Mouse (Mus musculus) intestine, embryonic 15.5 days (tissue): ENCODE results near the gene Ptafr. TPM values are rescaled to one million over a fixed set of nuclear protein-coding genes. Genes with fewer than 3 reads are reported as not detected.
A peak's percentile ranks its signal among the peaks of the same experiment; 100 is the strongest.

ENCODE experiments used
- ATAC-seq: fragments of 200-750 bp; cut with Nextera tagmentation; 2 replicates; pipeline ENCODE4 v1.8.0; 2017; ENCODE audit warnings: moderate TSS enrichment, moderate library complexity
- H3K27ac ChIP-seq: fragments of 300-500 bp; sonication (generic); 2 replicates; pipeline ENCODE4 v1.5.1; 2015; ENCODE audit warnings: mild to moderate bottlenecking, inconsistent platforms
- H3K27me3 ChIP-seq: fragments of 300-500 bp; sonication (generic); replicated peaks from 2 replicates; pipeline ENCODE4 v1.6.1; 2015; ENCODE audit warnings: inconsistent platforms
- H3K36me3 ChIP-seq: fragments of 300-500 bp; sonication (generic); 2 replicates; pipeline ENCODE4 v1.6.1; 2015; ENCODE audit warnings: inconsistent platforms
- H3K4me1 ChIP-seq: fragments of 300-500 bp; sonication (generic); replicated peaks from 2 replicates; pipeline ENCODE4 v1.6.1; 2015; ENCODE audit warnings: inconsistent platforms
- H3K4me2 ChIP-seq: fragments of 300-500 bp; sonication (generic); replicated peaks from 2 replicates; pipeline ENCODE4 v1.6.1; 2015; ENCODE audit warnings: mild to moderate bottlenecking, inconsistent platforms
- H3K4me3 ChIP-seq: fragments of 300-500 bp; sonication (generic); replicated peaks from 2 replicates; pipeline ENCODE4 v1.5.1; 2015; ENCODE audit warnings: inconsistent platforms
- H3K9ac ChIP-seq: fragments of 300-500 bp; sonication (generic); 2 replicates; pipeline ENCODE4 v1.6.1; 2015; ENCODE audit warnings: inconsistent platforms
- H3K9me3 ChIP-seq: fragments of 300-500 bp; sonication (generic); 2 replicates; pipeline ENCODE4 v1.6.1; 2016; ENCODE audit warnings: inconsistent platforms
- WGBS: fragments of 180-500 bp; shearing (Covaris S2); methylation state at CpG from one replicate; pipeline ENCODE4 v1.1.7; 2015; 5-methylcytosine and 5-hydroxymethylcytosine counted together
- polyA plus RNA-seq: library from polyadenylated mRNA; unstranded; fragments of >200 nt; fragmentation: Nextera tagmentation; extraction: Ambion mirVana; gene quantifications from 2 replicates; pipeline ENCODE4 v1.2.1, GENCODE M21; 2015

Gene Ptafr
- polyA plus RNA-seq, result 1.1 TPM in 2 replicates

DNA sequence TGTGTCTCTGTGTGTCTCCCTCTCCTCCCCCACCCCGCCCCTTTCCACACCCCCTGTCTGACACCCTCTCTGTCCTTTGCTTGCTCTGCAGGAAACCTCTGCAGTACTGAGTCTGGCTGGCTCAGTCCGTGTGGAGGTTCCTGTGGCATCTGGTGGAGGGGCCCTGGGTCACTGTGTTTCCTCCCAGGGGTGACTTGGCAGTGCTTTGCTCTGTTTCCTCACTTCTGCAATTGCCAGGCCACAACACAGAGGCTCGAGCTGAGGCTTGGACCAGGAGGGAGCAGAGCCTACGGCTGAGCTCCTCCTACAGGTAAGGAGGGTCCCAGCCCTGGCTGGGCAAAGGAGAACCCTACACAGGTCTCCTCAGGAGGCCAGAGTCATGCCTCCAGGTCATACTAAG, at the start of gene Ptafr:
Gene Ptafr, plus strand, starts transcription at position 103 of the 400 bp plus-strand sequence.
- Histone ChIP-seq H3K4me2 (peak within 1 kb of the TSS; percentile 11; the same call in 1 of the 2 replicates), H3K9ac (no peak within 1 kb of the TSS), H3K27me3 (no peaks in the 10 kb centered on the region), H3K9me3 (no peaks in the 10 kb centered on the region), H3K27ac (no peak within 1 kb of the TSS), H3K4me1 (peaks cover 13% of the 10 kb centered on the region; the same call in 1 of the 2 replicates), H3K4me3 (no peak within 1 kb of the TSS), H3K36me3 (no peaks in the 10 kb centered on the region)
- peak; percentile 55 for ATAC-seq
- WGBS, result 34% methylated on average over 4 of the region's 4 CpGs

DNA sequence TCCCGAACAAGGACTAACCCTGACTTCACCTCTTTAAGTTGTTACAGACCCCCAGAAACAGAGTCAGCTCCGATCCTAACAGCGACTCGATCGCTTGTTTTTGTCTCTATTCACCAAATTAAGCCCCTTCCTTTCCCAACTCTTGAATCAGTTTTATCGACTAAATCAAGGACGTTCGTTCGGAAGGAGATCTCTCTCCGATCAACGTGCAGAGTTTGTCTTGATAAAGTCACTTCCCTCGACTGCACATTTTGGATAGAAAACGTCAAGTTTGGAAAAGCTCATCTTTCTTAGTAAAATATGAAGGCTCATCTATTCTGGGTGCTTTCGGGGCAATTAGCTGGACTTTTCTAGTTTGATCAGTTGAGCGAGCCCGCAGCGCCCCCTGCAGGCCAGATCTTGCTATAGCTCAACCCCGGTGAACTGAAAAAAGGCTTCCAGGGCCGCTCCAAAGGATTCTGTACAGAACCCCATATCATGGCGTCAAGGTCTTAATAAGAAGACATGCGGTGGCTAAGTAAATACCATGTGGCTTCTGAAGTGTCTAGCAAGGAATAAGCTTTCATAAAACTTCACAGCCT, 49.2 kb upstream of the Ptafr start:
- Histone ChIP-seq H3K4me1 (peaks cover 13% of the 10 kb centered on the region), H3K27me3 (no peaks in the 10 kb centered on the region), H3K9me3 (no peaks in the 10 kb centered on the region), H3K4me3 (peak overlapping the region; percentile 46), H3K36me3 (no peaks in the 10 kb centered on the region), H3K27ac (peak overlapping the region; percentile 72), H3K9ac (peak overlapping the region; percentile 45), H3K4me2 (peak overlapping the region; percentile 86)
- 1% methylated on average over 21 of the region's 21 CpGs for WGBS
- 0 out of 2 replicates have a peak, but pooled peaks have one; percentile 1 for ATAC-seq

DNA sequence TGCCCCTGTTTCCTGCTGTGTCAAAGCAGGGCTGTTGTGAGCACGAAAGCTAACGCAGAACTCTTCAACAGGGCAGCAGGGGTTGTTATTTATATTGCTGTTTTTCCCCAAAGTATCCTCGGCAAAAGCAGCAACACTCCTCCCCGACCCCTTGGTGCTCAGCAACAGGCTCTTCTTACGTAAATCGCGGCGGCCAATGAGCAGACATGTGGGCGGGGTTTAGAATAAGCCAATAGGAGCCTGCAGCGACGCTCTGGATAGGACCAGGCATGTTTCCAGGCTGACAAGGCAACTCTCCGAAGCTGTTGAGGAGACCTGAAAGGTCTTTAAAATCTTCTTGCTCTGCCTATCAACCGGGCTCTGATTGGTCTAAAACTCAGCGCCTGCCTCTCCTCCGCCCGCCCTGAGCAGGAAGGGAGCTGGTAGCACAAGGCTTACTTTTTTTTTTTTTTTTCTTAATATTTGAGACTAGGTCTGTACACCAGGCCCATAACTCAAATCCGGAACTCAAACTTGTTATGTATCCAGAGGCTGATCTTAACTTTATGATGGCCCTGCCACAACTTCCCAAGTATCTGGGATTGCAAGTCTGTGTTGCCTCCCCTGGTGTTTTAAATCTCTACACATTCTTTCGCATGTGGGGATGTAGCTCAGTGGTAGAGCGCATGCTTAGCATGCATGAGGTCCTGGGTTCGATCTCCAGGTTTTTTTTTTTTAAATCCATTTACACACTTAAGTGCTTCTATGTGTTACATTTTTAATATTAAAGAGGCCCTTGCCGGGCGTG, 48.3 kb upstream of the Ptafr start:
- ATAC-seq, result peak; percentile 92
- Histone ChIP-seq H3K27me3 (no peaks in the 10 kb centered on the region), H3K4me3 (peak overlapping the region; percentile 46), H3K4me2 (peak overlapping the region; percentile 86), H3K27ac (peak overlapping the region; percentile 81), H3K9me3 (no peaks in the 10 kb centered on the region), H3K4me1 (peaks cover 13% of the 10 kb centered on the region), H3K9ac (peak overlapping the region; percentile 45), H3K36me3 (no peaks in the 10 kb centered on the region)
- 19% methylated on average over 22 of the region's 22 CpGs for WGBS

DNA sequence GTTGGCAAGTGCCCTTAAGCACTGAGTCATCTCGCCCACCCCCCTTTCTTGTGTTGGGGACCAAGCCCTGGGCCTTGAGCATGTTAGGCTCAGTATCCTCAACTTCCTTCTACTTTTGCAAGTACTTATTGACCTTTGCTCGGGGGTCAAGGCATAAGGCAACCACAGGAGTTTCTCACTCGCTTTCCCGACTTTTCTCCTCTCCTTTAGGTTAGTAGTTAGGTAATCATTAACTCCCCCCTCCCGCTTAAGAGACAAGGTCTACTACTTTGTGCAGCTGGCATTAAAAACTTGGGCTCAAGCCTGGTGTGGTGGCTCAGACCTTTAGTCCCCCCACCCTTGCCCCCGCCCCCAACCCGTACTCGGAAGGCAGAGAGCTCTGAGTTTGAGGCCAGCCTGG, 45.8 kb upstream of the Ptafr start:
- Histone ChIP-seq H3K9me3 (no peaks in the 10 kb centered on the region), H3K4me2 (no peak overlapping the region), H3K9ac (no peak overlapping the region), H3K4me1 (peaks cover 13% of the 10 kb centered on the region), H3K27me3 (no peaks in the 10 kb centered on the region), H3K27ac (peak overlapping the region; percentile 73), H3K36me3 (no peaks in the 10 kb centered on the region), H3K4me3 (no peak overlapping the region)
- 53% methylated on average over 8 of the region's 8 CpGs for WGBS
- peak; percentile 77 for ATAC-seq

DNA sequence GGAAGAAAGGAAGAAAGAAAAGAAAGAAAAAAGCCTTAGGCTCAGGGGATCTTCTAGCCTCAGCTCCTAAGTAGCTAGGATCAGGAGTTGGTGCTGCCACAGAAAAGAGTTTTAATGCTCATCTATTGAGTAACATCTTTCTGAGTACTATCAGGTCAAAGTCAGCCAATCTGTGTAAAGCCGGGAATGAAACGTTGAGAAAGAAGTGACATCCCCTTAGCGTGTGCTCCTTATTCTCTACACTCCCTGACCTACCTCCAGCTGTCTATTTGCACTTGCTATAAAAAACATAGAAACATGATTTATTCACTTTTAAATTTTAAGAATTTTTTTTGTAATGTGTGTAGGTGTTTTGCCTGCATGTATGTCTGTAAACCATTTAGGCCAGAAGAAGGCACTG, 44.7 kb upstream of the Ptafr start:
- H3K9ac ChIP-seq, result no peak overlapping the region
- 82% methylated on average over 3 of the region's 3 CpGs for WGBS
- H3K27me3 ChIP-seq, result no peaks in the 10 kb centered on the region
- no peaks in the 10 kb centered on the region for H3K9me3 ChIP-seq
- no peak overlapping the region for H3K4me3 ChIP-seq
- H3K36me3 ChIP-seq, result no peaks in the 10 kb centered on the region
- H3K27ac ChIP-seq, result no peak overlapping the region
- no peak for ATAC-seq
- no peak overlapping the region for H3K4me2 ChIP-seq
- H3K4me1 ChIP-seq, result peaks cover 8% of the 10 kb centered on the region; the same call in 1 of the 2 replicates

DNA sequence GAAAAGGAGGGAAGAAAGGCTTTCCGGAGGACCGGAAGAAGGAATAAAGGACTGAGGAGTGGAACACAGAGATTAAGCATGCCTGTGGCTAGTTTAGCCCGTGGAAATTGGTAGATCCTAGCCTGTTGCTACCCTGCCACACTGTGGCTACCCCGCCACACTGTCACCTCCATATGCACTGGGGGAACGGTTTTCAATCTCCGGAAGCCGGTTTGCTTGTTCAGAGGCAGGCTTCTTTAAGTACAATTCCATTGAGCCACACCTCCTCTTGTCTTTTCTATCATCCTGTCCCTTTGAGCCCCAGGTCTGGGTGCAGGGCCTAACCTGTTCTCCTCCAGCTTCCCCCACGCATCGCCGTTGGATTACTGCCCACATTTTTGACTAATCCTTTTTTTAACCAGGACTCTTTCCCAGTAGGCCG, 39.5 kb upstream of the Ptafr start:
- no peak overlapping the region for H3K4me3 ChIP-seq
- no peaks in the 10 kb centered on the region for H3K36me3 ChIP-seq
- 17% methylated on average over 11 of the region's 11 CpGs for WGBS
- H3K4me2 ChIP-seq, result 0 out of 2 replicates have a peak overlapping the region, but pooled peaks have one; percentile 0
- H3K9me3 ChIP-seq, result no peaks in the 10 kb centered on the region
- 0 out of 2 replicates have a peak, but pooled peaks have one; percentile 25 for ATAC-seq
- peaks cover 9% of the 10 kb centered on the region; the same call in 1 of the 2 replicates for H3K4me1 ChIP-seq
- no peak overlapping the region for H3K9ac ChIP-seq
- H3K27me3 ChIP-seq, result no peaks in the 10 kb centered on the region
- H3K27ac ChIP-seq, result peak overlapping the region; percentile 69

DNA sequence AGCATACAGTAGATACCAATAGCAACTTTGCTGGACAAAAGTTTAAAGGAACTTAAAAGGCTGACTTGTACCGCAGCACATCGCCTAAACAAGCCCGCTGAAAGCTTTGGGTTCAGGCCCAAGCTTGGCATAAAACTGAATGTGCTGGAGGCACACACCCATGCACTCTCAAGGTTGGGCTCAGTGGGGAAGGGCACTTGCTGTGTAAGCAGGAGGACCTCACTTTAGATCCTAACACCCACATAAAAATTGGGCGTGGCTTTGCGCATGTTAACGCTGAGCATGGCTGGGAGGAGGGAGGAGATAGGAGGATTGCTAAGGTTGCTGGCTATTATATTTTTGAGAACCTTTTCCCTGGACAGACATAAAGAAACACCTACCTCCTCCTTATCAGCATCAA, 39.1 kb upstream of the Ptafr start:
- H3K36me3 ChIP-seq, result peaks cover under 1% of the 10 kb centered on the region; the same call in 1 of the 2 replicates
- no peaks in the 10 kb centered on the region for H3K9me3 ChIP-seq
- no peaks in the 10 kb centered on the region for H3K27me3 ChIP-seq
- no peak overlapping the region for H3K9ac ChIP-seq
- peak; percentile 67 for ATAC-seq
- peak overlapping the region; percentile 69 for H3K27ac ChIP-seq
- H3K4me2 ChIP-seq, result 0 out of 2 replicates have a peak overlapping the region, but pooled peaks have one; percentile 0
- no peak overlapping the region for H3K4me3 ChIP-seq
- H3K4me1 ChIP-seq, result peaks cover 9% of the 10 kb centered on the region; the same call in 1 of the 2 replicates
- WGBS, result 37% methylated on average over 6 of the region's 6 CpGs

DNA sequence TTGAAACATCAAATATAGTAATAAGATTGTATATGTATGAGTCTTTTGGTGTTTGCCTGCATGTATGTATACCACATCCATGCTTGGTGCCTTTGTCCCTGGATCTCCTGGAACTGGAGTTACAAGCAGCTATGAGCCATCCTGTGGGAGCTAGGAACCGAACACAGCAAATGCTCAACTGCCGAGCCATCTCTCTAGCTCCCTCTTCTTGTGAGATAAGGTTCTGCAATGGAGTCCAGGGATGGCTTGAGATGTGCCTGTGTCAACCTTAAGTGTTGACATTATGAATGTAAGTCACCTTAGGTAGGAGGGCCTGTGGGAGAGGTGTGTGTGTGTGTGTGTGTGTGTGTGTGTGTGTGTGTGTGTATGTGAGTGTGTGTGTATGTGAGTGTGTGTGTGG, 37.2 kb upstream of the Ptafr start:
- Histone ChIP-seq H3K4me1 (peaks cover 12% of the 10 kb centered on the region; the same call in 1 of the 2 replicates), H3K4me3 (no peak overlapping the region), H3K36me3 (peaks cover 13% of the 10 kb centered on the region), H3K9ac (no peak overlapping the region), H3K27ac (no peak overlapping the region), H3K9me3 (no peaks in the 10 kb centered on the region), H3K4me2 (no peak overlapping the region), H3K27me3 (no peaks in the 10 kb centered on the region)
- 57% methylated on average over 2 of the region's 2 CpGs for WGBS
- ATAC-seq, result no peak

DNA sequence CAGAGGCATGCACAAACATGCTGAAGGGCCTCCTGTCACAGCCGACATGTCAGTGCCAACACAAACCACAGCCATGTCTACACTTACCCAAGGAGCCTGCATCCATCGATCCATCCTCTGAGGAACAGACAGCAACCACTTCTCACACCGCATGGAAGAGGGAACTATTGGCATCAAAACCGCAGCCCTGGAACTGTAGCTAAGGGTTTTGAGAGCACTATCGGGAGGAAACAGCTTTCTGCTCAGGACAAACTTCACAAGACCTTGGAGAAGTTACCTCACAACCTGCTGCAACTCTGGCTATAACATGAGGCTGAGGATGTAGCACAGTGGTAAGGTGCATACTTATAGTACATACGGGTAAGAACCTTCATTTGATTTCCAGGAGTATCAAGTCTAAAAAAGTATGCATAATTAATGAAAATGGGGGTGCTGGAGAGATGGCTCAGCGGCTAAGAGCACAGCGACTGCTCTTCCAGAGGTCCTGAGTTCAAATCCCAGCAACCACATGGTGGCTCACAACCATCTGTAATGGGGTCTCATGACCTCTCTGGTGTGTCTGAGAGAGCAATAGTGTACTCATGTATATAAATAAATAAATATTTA, 35.8 kb upstream of the Ptafr start:
- ATAC-seq, result no peak
- no peak overlapping the region for H3K4me2 ChIP-seq
- peaks cover 12% of the 10 kb centered on the region; the same call in 1 of the 2 replicates for H3K4me1 ChIP-seq
- no peaks in the 10 kb centered on the region for H3K9me3 ChIP-seq
- H3K9ac ChIP-seq, result no peak overlapping the region
- no peak overlapping the region for H3K4me3 ChIP-seq
- WGBS, result 90% methylated on average over 8 of the region's 8 CpGs
- peaks cover 13% of the 10 kb centered on the region for H3K36me3 ChIP-seq
- H3K27ac ChIP-seq, result no peak overlapping the region
- H3K27me3 ChIP-seq, result no peaks in the 10 kb centered on the region

DNA sequence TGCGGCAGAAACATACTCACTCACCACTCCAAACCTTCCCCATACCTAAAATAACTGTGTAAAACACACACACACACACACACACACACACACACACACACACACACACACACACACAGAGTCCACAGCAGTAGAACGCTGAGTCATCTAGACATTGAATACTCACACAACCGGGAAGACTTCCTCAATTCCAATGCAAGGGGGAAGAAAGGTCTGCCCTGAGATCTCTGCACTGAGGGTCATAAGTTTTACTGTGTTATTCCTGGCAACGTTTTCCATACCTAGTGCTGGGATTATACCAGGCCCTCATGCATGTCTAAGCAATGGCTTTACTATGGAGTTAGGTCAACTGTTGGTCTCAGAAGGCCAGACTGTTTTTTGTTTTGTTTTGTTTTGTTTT, 34.5 kb upstream of the Ptafr start:
- 75% methylated on average over 4 of the region's 4 CpGs for WGBS
- Histone ChIP-seq H3K36me3 (peaks cover 13% of the 10 kb centered on the region), H3K4me3 (no peak overlapping the region), H3K9me3 (no peaks in the 10 kb centered on the region), H3K27ac (no peak overlapping the region), H3K9ac (no peak overlapping the region), H3K27me3 (no peaks in the 10 kb centered on the region), H3K4me1 (peaks cover 11% of the 10 kb centered on the region), H3K4me2 (no peak overlapping the region)
- ATAC-seq, result no peak

DNA sequence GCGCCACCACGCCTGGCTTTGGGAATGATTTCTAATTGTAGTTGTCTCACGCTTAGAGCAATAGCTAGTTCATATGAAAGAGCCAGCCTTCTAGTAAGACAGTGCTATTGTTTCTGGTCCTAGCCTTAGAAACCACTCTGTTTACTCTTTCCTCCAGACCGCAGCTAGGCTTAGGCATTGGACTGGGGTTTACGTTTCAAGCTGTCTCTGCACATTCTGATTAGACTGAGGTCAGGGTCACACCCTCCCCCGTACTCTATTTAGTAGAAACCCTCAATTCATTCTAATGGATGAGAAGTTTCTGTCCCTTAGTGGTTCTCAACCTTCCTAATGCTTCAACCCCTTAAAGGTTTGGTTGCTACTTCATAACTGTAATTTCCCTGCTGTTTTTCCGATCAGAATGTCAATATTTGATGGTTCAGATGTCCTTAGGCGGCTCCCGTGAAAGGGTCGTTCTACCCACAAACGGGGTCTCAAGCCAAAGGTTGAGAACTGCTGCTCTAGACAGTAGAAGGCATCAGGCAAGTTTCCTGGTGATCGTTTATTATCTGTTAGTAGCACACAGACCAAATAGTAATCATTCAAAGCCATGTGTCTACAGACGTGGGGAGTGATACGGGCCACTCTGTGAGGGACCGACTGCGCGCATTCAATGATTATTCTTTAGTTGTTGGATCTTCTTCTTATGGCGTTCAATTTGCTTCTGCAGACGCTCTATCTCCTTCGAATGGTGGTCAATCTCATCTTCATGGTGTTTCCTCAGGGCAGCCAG, 33.6 kb upstream of the Ptafr start:
- ATAC-seq, result no peak
- no peak overlapping the region for H3K4me2 ChIP-seq
- H3K9me3 ChIP-seq, result no peaks in the 10 kb centered on the region
- H3K4me3 ChIP-seq, result no peak overlapping the region
- H3K4me1 ChIP-seq, result peaks cover 5% of the 10 kb centered on the region; the same call in 1 of the 2 replicates
- no peak overlapping the region for H3K27ac ChIP-seq
- 87% methylated on average over 20 of the region's 20 CpGs for WGBS
- no peaks in the 10 kb centered on the region for H3K27me3 ChIP-seq
- H3K36me3 ChIP-seq, result peaks cover 13% of the 10 kb centered on the region
- no peak overlapping the region for H3K9ac ChIP-seq
